Mouse (Mus musculus): ENCODE data around the gene Gsdma2.
A peak's percentile ranks its signal among the peaks of the same experiment; 100 is the strongest.
"Not testable (repeated sequence)": the region's sequence is repeated elsewhere in the genome, so short reads cannot be mapped to it uniquely, and the experiment has no call there.

Gsdma2 gene

GRCm38 (mm10) chr11:98646459-98646858 lies at the start of gene Gsdma2:
TSS of gene Gsdma2 (plus strand) at chr11:98646759.
- no peak for DNase-seq

- DNase-seq, result peak; percentile 64 to 77
Measured at GRCm38 (mm10) chr11:98597363-98597762, 49.2 kb upstream of the Gsdma2 start.

GRCm38 (mm10) chr11:98597991-98598390 lies 48.6 kb upstream of the Gsdma2 start, which contains the start of gene Lrrc3c:
TSS of gene Lrrc3c (plus strand) at chr11:98598291.
- DNase-seq, result peak in 1 of 2 experiments; percentile 21

DNA sequence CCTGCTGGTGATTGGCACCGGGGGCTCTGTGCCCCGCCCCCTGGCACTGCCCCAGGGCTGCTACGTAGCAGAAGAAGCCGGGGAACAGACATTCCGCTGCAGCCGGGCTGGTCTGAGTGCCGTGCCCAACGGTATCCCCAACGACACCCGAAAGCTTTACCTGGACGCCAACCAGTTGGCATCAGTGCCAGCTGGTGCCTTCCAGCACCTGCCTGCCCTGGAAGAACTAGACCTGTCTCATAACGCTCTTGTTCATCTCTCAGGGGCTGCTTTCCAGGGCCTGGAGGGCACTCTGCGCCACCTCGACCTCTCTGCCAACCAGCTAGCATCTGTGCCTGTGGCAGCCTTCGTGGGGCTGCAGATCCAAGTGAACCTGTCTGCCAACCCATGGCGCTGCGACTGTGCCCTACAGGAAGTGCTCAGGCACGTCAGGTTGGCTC lies 47.7 kb upstream of the Gsdma2 start:
- peak; percentile 89 for DNase-seq

DNA sequence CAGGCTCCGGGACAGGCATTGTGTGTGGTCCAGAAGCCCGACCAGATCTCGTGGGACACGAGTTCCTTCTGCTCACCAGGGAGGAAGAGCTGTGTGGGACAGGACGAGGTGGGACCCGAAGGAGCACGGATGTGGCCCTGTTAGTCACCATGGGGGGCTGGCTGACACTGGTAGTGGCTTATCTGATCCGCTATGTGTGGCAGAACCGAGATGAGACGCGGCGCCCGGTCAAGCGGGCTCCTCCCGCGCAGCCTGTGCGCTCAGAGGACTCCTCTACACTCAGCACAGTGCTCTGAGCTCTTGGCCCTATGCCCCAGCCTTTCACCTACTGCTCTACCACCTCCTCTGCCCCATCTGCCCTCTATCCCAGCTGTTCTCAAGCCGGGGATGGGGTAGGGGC lies 47.3 kb upstream of the Gsdma2 start:
- DNase-seq, result peak; percentile 66 to 67

DNA sequence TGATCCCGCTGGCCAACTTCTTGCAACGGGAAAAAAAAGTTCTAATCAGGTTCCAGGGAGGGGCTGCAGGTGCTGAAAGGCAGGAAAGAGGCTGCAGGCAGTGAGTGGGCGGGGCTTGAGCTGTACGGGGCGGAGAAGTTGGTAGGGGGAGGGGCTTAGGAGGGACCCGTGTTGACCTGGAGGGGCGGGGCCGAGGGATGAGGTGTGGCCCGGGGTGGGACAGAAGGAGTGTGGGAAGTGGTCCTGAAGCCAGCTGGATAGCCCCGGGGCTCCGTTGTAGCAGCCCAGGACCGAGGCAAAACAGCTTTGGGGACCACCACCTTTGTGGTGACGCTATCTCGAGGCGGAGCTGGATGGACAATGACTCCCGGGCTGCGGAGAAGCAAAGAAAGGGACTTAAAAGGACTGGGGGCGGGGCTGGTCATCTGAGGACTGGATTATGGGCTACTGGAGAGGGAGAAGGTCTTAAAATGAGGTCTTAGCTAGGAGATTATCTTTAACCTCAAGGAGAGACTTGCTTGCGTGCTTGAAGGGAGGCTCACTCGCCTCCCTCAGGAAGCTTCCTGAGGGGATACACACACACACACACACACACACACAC lies 44.4 kb upstream of the Gsdma2 start:
- DNase-seq, result no peak

GRCm38 (mm10) chr11:98603953-98604352 lies 42.6 kb upstream of the Gsdma2 start:
- DNase-seq, result no peak

- DNase-seq, result not testable (repeated sequence)
Measured at GRCm38 (mm10) chr11:98604911-98605310, 41.6 kb upstream of the Gsdma2 start.

GRCm38 (mm10) chr11:98606763-98607162 lies 39.8 kb upstream of the Gsdma2 start:
- DNase-seq, result peak; percentile 54 to 77

DNA sequence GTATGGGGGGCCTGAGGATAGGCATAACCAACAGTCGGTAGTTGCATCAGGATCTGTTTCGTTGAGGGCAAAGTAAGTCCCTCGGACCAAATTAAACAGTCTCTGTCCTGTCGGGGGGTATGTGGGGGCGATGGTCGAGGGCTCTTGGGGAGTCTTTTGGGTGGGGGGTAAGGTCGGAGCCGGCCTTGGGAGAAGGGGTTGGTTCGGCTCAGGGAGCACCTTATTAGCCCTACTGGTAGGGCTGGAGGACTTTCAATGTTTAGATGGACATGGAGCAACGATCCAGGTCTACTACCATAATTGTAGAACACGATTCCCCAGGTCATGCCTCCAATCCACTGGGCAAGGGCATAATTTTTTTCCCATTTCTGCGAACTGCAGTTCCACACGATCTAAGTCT lies 25.8 kb upstream of the Gsdma2 start:
- no peak for DNase-seq

DNA sequence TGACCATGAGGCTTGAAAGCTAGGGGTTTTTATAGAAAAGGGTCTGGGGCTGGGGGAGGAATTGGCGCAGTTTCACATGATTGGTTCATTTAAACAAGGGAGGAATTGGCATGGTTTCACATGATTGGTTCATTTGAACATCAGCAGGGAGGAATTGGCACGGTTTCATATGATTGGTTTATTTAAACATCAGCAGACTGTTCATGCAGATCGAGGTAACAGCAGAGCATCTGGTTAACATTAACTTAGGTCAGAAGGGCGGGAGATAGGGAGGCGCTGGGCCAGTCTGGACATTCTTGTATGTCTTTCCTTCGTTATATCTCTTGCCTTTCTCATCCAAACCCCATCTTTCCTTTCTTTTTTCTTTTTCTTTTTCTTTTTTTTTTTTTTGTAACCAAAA lies 22.6 kb upstream of the Gsdma2 start:
- DNase-seq, result not testable (repeated sequence)

DNA sequence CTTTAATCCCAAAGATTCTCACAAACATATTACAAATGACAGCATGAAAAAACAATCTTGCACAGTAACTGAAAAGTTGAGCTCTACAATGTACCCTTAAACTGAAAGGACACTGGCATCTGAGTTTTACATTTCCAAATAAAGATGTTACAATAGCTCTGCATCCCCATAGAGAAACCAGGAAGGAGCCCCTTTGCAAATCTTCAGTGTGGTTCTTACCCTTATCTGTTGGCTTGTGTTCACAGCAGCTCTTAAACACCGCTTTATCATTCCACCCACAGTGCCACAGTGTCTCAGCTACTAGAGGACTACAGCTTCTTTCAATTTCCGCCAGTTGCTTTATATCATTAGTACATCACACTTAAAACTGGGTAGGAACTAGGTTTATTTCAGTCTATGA lies 22.2 kb upstream of the Gsdma2 start:
- not testable (repeated sequence) for DNase-seq

DNA sequence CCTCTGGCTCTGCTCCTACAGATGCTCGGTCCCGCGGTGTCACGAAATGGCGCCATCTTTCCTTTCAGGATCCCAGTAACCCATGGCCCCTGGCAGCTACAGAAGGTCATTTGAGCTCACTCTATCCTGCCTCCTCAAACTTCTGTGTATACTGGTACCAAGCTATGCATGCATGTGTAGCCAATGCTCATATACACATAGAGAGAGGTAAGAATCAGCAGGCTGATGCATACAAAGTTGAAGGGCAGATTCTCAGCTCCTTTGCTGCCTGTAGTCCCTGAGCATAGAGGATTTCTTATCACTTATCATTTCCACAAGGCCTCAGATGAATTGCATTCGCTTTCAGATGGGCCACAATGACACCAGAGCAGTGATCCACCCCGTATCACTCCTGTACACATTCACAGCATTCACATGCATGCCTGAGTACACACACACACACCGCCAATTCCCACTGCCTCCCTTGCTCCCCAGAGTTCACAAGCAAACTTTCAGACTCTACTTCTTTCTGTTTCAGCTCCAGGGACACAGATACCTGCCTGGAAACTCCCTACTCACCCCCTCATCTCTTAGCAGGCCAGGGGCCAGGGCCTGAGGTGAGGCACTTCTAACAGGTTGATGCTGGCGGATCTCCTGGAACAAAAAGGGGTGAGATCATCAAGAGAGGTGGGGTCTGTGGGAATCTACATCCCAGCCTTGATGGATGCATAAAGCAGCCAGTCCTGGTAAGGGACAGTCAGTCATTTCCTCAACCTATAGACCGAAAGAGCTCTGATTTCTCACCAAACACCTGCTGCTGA lies 20.7 kb upstream of the Gsdma2 start, which contains the start of the genes Gm12355 and Gsdma3:
TSS of gene Gm12355 (minus strand) at position 51 of the 800 bp plus-strand sequence.
TSS of gene Gsdma3 (plus strand) at position 750 of the 800 bp plus-strand sequence.
- DNase-seq, result no peak

GRCm38 (mm10) chr11:98628706-98629105 lies 17.9 kb upstream of the Gsdma2 start:
- DNase-seq, result peak in 1 of 2 experiments; percentile 18

DNA sequence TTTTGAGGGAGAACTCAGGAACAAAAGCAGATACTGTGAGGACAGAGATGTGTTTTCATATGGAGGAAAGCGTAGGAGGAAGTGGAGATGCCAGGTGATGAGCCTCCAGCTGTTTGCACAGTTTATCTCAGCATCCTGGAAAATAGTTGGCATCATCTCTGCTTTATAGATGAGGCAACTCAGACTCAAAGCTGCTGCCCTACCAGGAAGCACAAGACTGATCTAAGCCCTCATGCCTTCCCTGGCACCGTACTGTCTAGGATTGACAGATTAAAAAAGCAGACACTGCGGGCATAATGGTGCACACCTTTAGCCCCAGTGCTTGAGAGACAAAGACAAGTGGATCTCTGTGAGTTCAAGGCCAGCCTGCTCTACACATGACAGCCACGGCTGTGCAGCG lies 15.9 kb upstream of the Gsdma2 start:
- DNase-seq, result no peak

- DNase-seq, result peak; percentile 38 to 42
Measured at GRCm38 (mm10) chr11:98635312-98635970, 11.1 kb upstream of the Gsdma2 start.

- DNase-seq, result no peak
Measured at GRCm38 (mm10) chr11:98637501-98637900, 9.1 kb upstream of the Gsdma2 start.

- no peak for DNase-seq
Measured at GRCm38 (mm10) chr11:98640091-98640490, 6.5 kb upstream of the Gsdma2 start.

- no peak for DNase-seq
Measured at GRCm38 (mm10) chr11:98644757-98645156, 1.8 kb upstream of the Gsdma2 start.

- DNase-seq, result no peak
Measured at GRCm38 (mm10) chr11:98645946-98646345, 613 bp upstream of the Gsdma2 start.

GRCm38 (mm10) chr11:98655076-98655475 lies 8.5 kb downstream of the Gsdma2 start:
- DNase-seq, result peak; percentile 66 to 76

- peak; percentile 57 to 81 for DNase-seq
Measured at GRCm38 (mm10) chr11:98660517-98660916, 14.0 kb downstream of the Gsdma2 start.

DNA sequence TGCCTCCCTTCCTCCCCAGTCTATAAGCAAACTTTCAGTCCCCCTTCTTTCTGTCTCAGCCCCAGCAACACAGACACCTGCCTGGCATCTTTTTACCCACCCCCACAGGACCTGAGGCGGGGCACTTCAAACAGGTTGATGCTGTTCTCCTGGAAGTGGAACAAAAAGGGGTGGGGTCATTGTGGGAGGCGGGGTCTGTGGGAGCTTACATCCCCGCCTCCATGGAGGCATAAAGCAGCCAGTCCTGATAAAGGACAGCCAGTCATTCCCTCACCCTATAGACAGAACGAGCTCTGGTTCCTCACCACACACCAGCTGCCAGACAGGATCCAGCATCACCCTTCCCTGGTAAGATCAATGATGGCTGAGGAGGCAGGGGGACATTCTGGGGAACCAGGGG lies 17.5 kb downstream of the Gsdma2 start, which contains the start of gene Gsdma:
TSS of gene Gsdma (plus strand) at position 261 of the 400 bp plus-strand sequence.
- no peak for DNase-seq

Data from cerebellum, postnatal 10 days (tissue).